In the genomic region with DNA sequence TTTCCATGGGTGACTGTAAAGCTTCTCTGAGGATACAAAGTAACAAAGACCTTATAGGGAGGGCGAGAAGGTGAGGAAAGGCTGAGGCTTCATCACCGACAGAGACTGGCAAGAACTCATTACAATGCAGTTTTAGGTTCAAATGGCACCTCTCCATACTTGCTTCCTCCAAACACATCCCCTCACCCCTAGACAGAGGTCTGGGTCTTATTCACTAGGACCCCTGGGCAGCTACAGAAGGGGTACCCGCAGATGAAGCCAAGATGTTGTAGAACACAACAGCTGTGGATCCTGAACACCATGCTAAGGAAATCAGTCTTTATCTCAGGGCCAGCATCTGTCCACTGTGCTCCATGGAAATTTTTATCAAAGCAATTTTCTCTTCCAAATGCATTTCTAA, we compare ENCODE assay signal across 27 mouse cellular contexts. TPM values are rescaled to one million over a fixed set of nuclear protein-coding genes. Genes with fewer than 3 reads are reported as not detected.
DNase-seq lines count a peak whose midpoint lies in the region; ATAC-seq and TF ChIP-seq lines count a peak whose summit lies in the region.
"Had no signal": no experiment of that assay in that cellular context is flagged by ENCODE, and none has a peak within 500 bp of the region (broad histone marks: within the 10 kb centered on the region; RNA-seq: fewer than 3 reads in every experiment).

No protein-coding gene starts in this region.

- ATAC-seq in forebrain, embryonic 11.5 days (replicated peaks; ENCODE audit: low FRiP score): no peak
- no peak for ATAC-seq in forebrain, postnatal 0 days
- no peak for ATAC-seq in forebrain, embryonic 14.5 days
- peak; percentile 29; the same call in 1 of the 2 replicates for ATAC-seq in hindbrain, embryonic 16.5 days
- ATAC-seq: CD4-positive, CD25-positive, alpha-beta regulatory T cell, adult 4 months; intestine, postnatal 0 days; midbrain, embryonic 15.5 days; Patski had no signal

- no peak for TF ChIP-seq CTCF in forebrain, postnatal 0 days (IDR thresholded peaks at IDR 0.05; ENCODE audit: low read depth)

- H3K36me3 ChIP-seq in forebrain, embryonic 11.5 days (ENCODE audit: control insufficient read depth, insufficient read depth, low read length): no peaks in the 10 kb centered on the region
- no peaks in the 10 kb centered on the region for H3K36me3 ChIP-seq in forebrain, postnatal 0 days (ENCODE audit: insufficient read depth)
- H3K36me3 ChIP-seq in forebrain, embryonic 14.5 days (ENCODE audit: control insufficient read depth, insufficient read depth, low read length): no peaks in the 10 kb centered on the region
- H3K36me3 ChIP-seq in hindbrain, embryonic 16.5 days (ENCODE audit: control insufficient read depth, insufficient read depth, low read length): no peaks in the 10 kb centered on the region
- H3K36me3 ChIP-seq: embryonic facial prominence, embryonic 15.5 days; limb, embryonic 15.5 days; midbrain, embryonic 15.5 days; stomach, embryonic 15.5 days had no signal

- peak overlapping the region; percentile 50 for H3K27ac ChIP-seq in forebrain, embryonic 11.5 days (ENCODE audit: low read depth, low read length)
- no peak overlapping the region for H3K27ac ChIP-seq in forebrain, postnatal 0 days (ENCODE audit: low read depth, low read length)
- peak overlapping the region; percentile 73 for H3K27ac ChIP-seq in forebrain, embryonic 14.5 days (ENCODE audit: low read depth, low read length)
- no peak overlapping the region for H3K27ac ChIP-seq in hindbrain, embryonic 16.5 days (ENCODE audit: low read depth, low read length)
- H3K27ac ChIP-seq: embryonic facial prominence, embryonic 15.5 days; limb, embryonic 15.5 days; liver, embryonic 14.5 days; midbrain, embryonic 15.5 days; stomach, embryonic 15.5 days had no signal

- no peak overlapping the region for H3K9ac ChIP-seq in forebrain, embryonic 11.5 days (ENCODE audit: low read length)
- H3K9ac ChIP-seq in forebrain, postnatal 0 days: no peak overlapping the region
- no peak overlapping the region for H3K9ac ChIP-seq in forebrain, embryonic 14.5 days (ENCODE audit: low read length)
- H3K9ac ChIP-seq in hindbrain, embryonic 16.5 days (ENCODE audit: low read depth, low read length): no peak overlapping the region
- H3K9ac ChIP-seq: embryonic facial prominence, embryonic 15.5 days; heart, embryonic 12.5 days; limb, embryonic 15.5 days; liver, embryonic 14.5 days; lung, embryonic 14.5 days; midbrain, embryonic 15.5 days; stomach, embryonic 15.5 days had no signal

- intact Hi-C loops in left cerebral cortex, postnatal 4 days (cut with DNase I): no loop called here

- H3K4me3 ChIP-seq in forebrain, embryonic 11.5 days (ENCODE audit: low read depth, low read length): no peak overlapping the region
- no peak overlapping the region for H3K4me3 ChIP-seq in forebrain, postnatal 0 days (ENCODE audit: low read depth, low read length)
- no peak overlapping the region for H3K4me3 ChIP-seq in forebrain, embryonic 14.5 days (ENCODE audit: low read depth, low read length)
- no peak overlapping the region for H3K4me3 ChIP-seq in hindbrain, embryonic 16.5 days (ENCODE audit: low read length)
- H3K4me3 ChIP-seq: embryonic facial prominence, embryonic 15.5 days; heart, embryonic 12.5 days; limb, embryonic 15.5 days; midbrain, embryonic 15.5 days; myocyte; stomach, embryonic 15.5 days had no signal

- DNase-seq in forebrain, embryonic 11.5 days (ENCODE audit: low spot score): no peak
- no peak for DNase-seq in forebrain, postnatal 0 days
- DNase-seq in left cerebral cortex, postnatal 4 days: peak; percentile 32
- DNase-seq in left cerebral cortex, adult 8-10 months (ENCODE audit: low spot score in 2 of 2): no peak
- DNase-seq in forebrain, embryonic 14.5 days (ENCODE audit: low spot score): no peak
- DNase-seq in spleen, postnatal 4 days (ENCODE audit: low spot score in 2 of 2): no peak
- no peak for DNase-seq in Muller cell, postnatal 12 days (ENCODE audit: inconsistent ontology term)
- DNase-seq: adrenal gland, postnatal 14 days; cerebellum, adult 9-10 months; gastrocnemius, postnatal 10 days; heart, postnatal 10 days; kidney, postnatal 36 days; lung, embryonic 14.5 days; right cerebral cortex, adult 18-20 months; right cerebral cortex, postnatal 4 days; thymus, postnatal 36 days had no signal

- H3K4me1 ChIP-seq in forebrain, embryonic 11.5 days (replicated peaks; ENCODE audit: control insufficient read depth, insufficient read depth, low read length): peaks cover 9% of the 10 kb centered on the region; the same call in 1 of the 2 replicates
- H3K4me1 ChIP-seq in forebrain, postnatal 0 days (ENCODE audit: insufficient read depth): peaks cover 26% of the 10 kb centered on the region
- peaks cover 41% of the 10 kb centered on the region for H3K4me1 ChIP-seq in forebrain, embryonic 14.5 days (ENCODE audit: control insufficient read depth, insufficient read depth, low read length)
- peaks cover 24% of the 10 kb centered on the region for H3K4me1 ChIP-seq in hindbrain, embryonic 16.5 days (ENCODE audit: control insufficient read depth, insufficient read depth, low read depth, low read length)

- 79% methylated on average over 3 of the region's 3 CpGs for WGBS in forebrain, embryonic 11.5 days
- 51% methylated on average over 3 of the region's 3 CpGs for WGBS in forebrain, postnatal 0 days
- WGBS in forebrain, embryonic 14.5 days: 59% methylated on average over 3 of the region's 3 CpGs
- 57% methylated on average over 3 of the region's 3 CpGs for WGBS in hindbrain, embryonic 16.5 days

- no peak overlapping the region for H3K4me2 ChIP-seq in forebrain, embryonic 11.5 days (ENCODE audit: low read depth, low read length, severe bottlenecking)
- H3K4me2 ChIP-seq in forebrain, postnatal 0 days (ENCODE audit: low read depth): no peak overlapping the region
- no peak overlapping the region for H3K4me2 ChIP-seq in forebrain, embryonic 14.5 days (ENCODE audit: low read length)
- no peak overlapping the region for H3K4me2 ChIP-seq in hindbrain, embryonic 16.5 days (ENCODE audit: low read length)
- H3K4me2 ChIP-seq: embryonic facial prominence, embryonic 15.5 days; heart, embryonic 12.5 days; limb, embryonic 15.5 days; lung, embryonic 14.5 days; midbrain, embryonic 15.5 days; stomach, embryonic 15.5 days had no signal

- no peaks in the 10 kb centered on the region for H3K9me3 ChIP-seq in forebrain, embryonic 11.5 days (ENCODE audit: control insufficient read depth, low read length)
- H3K9me3 ChIP-seq in forebrain, postnatal 0 days (ENCODE audit: low read length): no peaks in the 10 kb centered on the region
- no peaks in the 10 kb centered on the region for H3K9me3 ChIP-seq in forebrain, embryonic 14.5 days (replicated peaks; ENCODE audit: control insufficient read depth, low read length)
- no peaks in the 10 kb centered on the region for H3K9me3 ChIP-seq in hindbrain, embryonic 16.5 days (ENCODE audit: control insufficient read depth, low read length)
- H3K9me3 ChIP-seq: embryonic facial prominence, embryonic 15.5 days; heart, embryonic 12.5 days; limb, embryonic 15.5 days; midbrain, embryonic 15.5 days; stomach, embryonic 15.5 days had no signal

- no peaks in the 10 kb centered on the region for H3K27me3 ChIP-seq in forebrain, embryonic 11.5 days (ENCODE audit: control insufficient read depth, insufficient read depth, low read length)
- no peaks in the 10 kb centered on the region for H3K27me3 ChIP-seq in forebrain, postnatal 0 days (ENCODE audit: insufficient read depth, low read length)
- H3K27me3 ChIP-seq in forebrain, embryonic 14.5 days (replicated peaks; ENCODE audit: control insufficient read depth, insufficient read depth, low read length): no peaks in the 10 kb centered on the region
- no peaks in the 10 kb centered on the region for H3K27me3 ChIP-seq in hindbrain, embryonic 16.5 days (replicated peaks; ENCODE audit: control insufficient read depth, insufficient read depth, low read length)
- H3K27me3 ChIP-seq: embryonic facial prominence, embryonic 15.5 days; heart, embryonic 12.5 days; limb, embryonic 15.5 days; midbrain, embryonic 15.5 days; Patski; stomach, embryonic 15.5 days had no signal

RNA-seq across cellular contexts. Expression of a gene that starts 50.3 kb away (rescaled TPM):
- 29.7 and 30.1 TPM in 2 replicates for polyA plus RNA-seq in forebrain, embryonic 11.5 days (2014; fragmentation: Nextera tagmentation; extraction: Ambion mirVana)
- total RNA-seq in forebrain, postnatal 0 days (2014; rRNA removed): 23.9 and 27.9 TPM in 2 replicates
- 23.5 and 28.8 TPM in 2 replicates for polyA plus RNA-seq in forebrain, postnatal 0 days (2015; fragmentation: Nextera tagmentation; extraction: Ambion mirVana)
- 10 to 100 TPM; 51.8 to 54.3 TPM for total RNA-seq in left cerebral cortex, postnatal 4 days (2021)
- total RNA-seq in left cerebral cortex, adult 8-10 months (2022): 10 to 100 TPM; 52.0 to 72.2 (median 56.2) TPM
- polyA plus RNA-seq in forebrain, embryonic 14.5 days (2014; fragmentation: Nextera tagmentation; extraction: Ambion mirVana): 15.9 and 16.6 TPM in 2 replicates
- polyA plus RNA-seq in hindbrain, embryonic 16.5 days (2015; fragmentation: Nextera tagmentation; extraction: Ambion mirVana): 23.5 and 26.3 TPM in 2 replicates
- polyA plus RNA-seq: myocyte had no signal

Comparison
In these comparisons a context has a peak if more than half of its experiments do, and no peak if none do; other contexts are left out.
1. H3K27ac ChIP-seq: peak in forebrain, embryonic 11.5 days (single experiment) and forebrain, embryonic 14.5 days (single experiment); none in forebrain, postnatal 0 days (single experiment) and hindbrain, embryonic 16.5 days (single experiment).